Mouse (Mus musculus) megakaryocyte, embryonic 14.5 days (primary cell): ENCODE data around the gene Auh.

ENCODE experiments used
- FLI1 ChIP-seq: IDR thresholded peaks from 2 replicates; pipeline ENCODE4 v1.6.1; 2012; ENCODE audit warnings: low read length, inconsistent platforms, mixed read lengths
- GATA1 ChIP-seq: IDR thresholded peaks from 3 replicates; pipeline ENCODE4 v1.6.1; 2012; ENCODE audit warnings: mixed read lengths, low read length, inconsistent platforms, borderline replicate concordance

DNA sequence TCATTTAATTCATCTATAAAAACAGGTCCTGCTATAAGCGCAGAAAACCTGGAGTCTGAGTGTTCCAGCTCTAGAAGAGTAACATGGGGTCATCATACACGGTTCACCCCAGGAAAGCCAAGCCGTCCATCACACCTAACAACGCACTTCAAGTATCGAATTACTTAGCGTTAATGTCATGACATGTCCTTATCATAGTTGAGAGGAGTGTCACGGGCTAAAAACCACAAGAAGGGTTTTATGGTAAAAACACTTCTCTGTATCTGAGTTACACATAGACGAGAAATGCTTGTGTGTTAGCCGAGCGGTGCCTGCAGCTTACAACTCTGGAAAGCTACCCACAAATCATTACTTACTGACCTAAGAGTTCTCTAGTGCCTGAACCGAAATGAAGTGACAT is 55.6 kb downstream of the Auh start:
- no peak for TF ChIP-seq GATA1
- no peak for TF ChIP-seq FLI1
